Mouse (Mus musculus) limb, embryonic 13.5 days (tissue): ENCODE data around the gene Shroom3. TPM values are rescaled to one million over a fixed set of nuclear protein-coding genes. Genes with fewer than 3 reads are reported as not detected.

ENCODE experiments used
- ATAC-seq: fragments of 200-750 bp; cut with Nextera tagmentation; 2 replicates; pipeline ENCODE4 v1.8.0; 2017; ENCODE audit warnings: low read depth, moderate number of reproducible peaks, moderate TSS enrichment; ENCODE audit not compliant: low FRiP score
- H3K27ac ChIP-seq: fragments of 300-500 bp; sonication (generic); 2 replicates; pipeline ENCODE4 v1.5.1; 2015; ENCODE audit warnings: inconsistent platforms, mild to moderate bottlenecking, moderate library complexity
- H3K27me3 ChIP-seq: fragments of 300-500 bp; sonication (generic); 2 replicates; pipeline ENCODE4 v1.6.1; 2015; ENCODE audit warnings: mild to moderate bottlenecking, inconsistent platforms
- H3K36me3 ChIP-seq: fragments of 300-500 bp; sonication (generic); 2 replicates; pipeline ENCODE4 v1.6.1; 2015; ENCODE audit warnings: inconsistent platforms, mild to moderate bottlenecking, moderate library complexity
- H3K4me1 ChIP-seq: fragments of 300-500 bp; sonication (generic); 2 replicates; pipeline ENCODE4 v1.6.1; 2015; ENCODE audit warnings: inconsistent platforms
- H3K4me2 ChIP-seq: fragments of 300-500 bp; sonication (generic); replicated peaks from 2 replicates; pipeline ENCODE4 v1.6.1; 2015; ENCODE audit warnings: inconsistent platforms, mild to moderate bottlenecking, moderate library complexity
- H3K4me3 ChIP-seq: fragments of 300-500 bp; sonication (generic); 2 replicates; pipeline ENCODE4 v1.5.1; 2015; ENCODE audit warnings: moderate library complexity, mild to moderate bottlenecking, inconsistent platforms
- H3K9ac ChIP-seq: fragments of 300-500 bp; sonication (generic); 2 replicates; pipeline ENCODE4 v1.6.1; 2015; ENCODE audit warnings: mild to moderate bottlenecking, inconsistent platforms
- H3K9me3 ChIP-seq: fragments of 300-500 bp; sonication (generic); 2 replicates; pipeline ENCODE4 v1.6.1; 2016; ENCODE audit warnings: inconsistent platforms
- WGBS: fragments of 180-500 bp; shearing (Covaris S2); methylation state at CpG from one replicate; pipeline ENCODE4 v1.1.7; 2015; 5-methylcytosine and 5-hydroxymethylcytosine counted together
- polyA plus RNA-seq: library from polyadenylated mRNA; unstranded; fragments of >200 nt; fragmentation: Nextera tagmentation; extraction: Ambion mirVana; gene quantifications from 2 replicates; pipeline ENCODE4 v1.2.1, GENCODE M21; 2015

The Shroom3 gene
- polyA plus RNA-seq, 1 experiment from 2014 or later = 3.8 TPM

GRCm38 (mm10) chr5:92953865-92954264 lies 270.6 kb downstream of the Shroom3 start:
- no peaks in the 10 kb centered on the region for H3K27me3 ChIP-seq
- WGBS = 85% methylated on average over 8 of the region's 8 CpGs

GRCm38 (mm10) chr5:92954323-92954722 lies 271.1 kb downstream of the Shroom3 start:
- 39% methylated on average over 10 of the region's 10 CpGs for WGBS

More at GRCm38 (mm10) chr5:92953865-92954264, 270.6 kb downstream of the Shroom3 start:
- Histone ChIP-seq H3K9me3 (no peaks in the 10 kb centered on the region), H3K4me1 (peaks cover 14% of the 10 kb centered on the region), H3K9ac (no peak overlapping the region), H3K4me2 (no peak overlapping the region), H3K36me3 (peaks cover 48% of the 10 kb centered on the region), H3K4me3 (no peak overlapping the region), H3K27ac (no peak overlapping the region)
- ATAC-seq = no peak

GRCm38 (mm10) chr5:92954827-92955475 lies 271.7 kb downstream of the Shroom3 start:
- Histone ChIP-seq H3K4me3 (no peak overlapping the region), H3K36me3 (peaks cover 46% of the 10 kb centered on the region), H3K4me2 (no peak overlapping the region), H3K4me1 (peaks cover 25% of the 10 kb centered on the region), H3K9ac (no peak overlapping the region), H3K27me3 (no peaks in the 10 kb centered on the region), H3K9me3 (no peaks in the 10 kb centered on the region), H3K27ac (no peak overlapping the region)
- 44% methylated on average over 6 of the region's 6 CpGs for WGBS
- ATAC-seq = no peak

More at GRCm38 (mm10) chr5:92954323-92954722, 271.1 kb downstream of the Shroom3 start:
- H3K4me3 ChIP-seq = no peak overlapping the region
- no peak overlapping the region for H3K9ac ChIP-seq
- H3K9me3 ChIP-seq = no peaks in the 10 kb centered on the region
- peaks cover 46% of the 10 kb centered on the region for H3K36me3 ChIP-seq
- H3K27me3 ChIP-seq = no peaks in the 10 kb centered on the region
- ATAC-seq = no peak; the same call in 1 of the 2 replicates
- no peak overlapping the region for H3K27ac ChIP-seq
- peaks cover 19% of the 10 kb centered on the region for H3K4me1 ChIP-seq
- no peak overlapping the region for H3K4me2 ChIP-seq

- Histone ChIP-seq H3K36me3 (peaks cover 26% of the 10 kb centered on the region), H3K27ac (peak overlapping the region; percentile 39; the same call in 1 of the 2 replicates), H3K9ac (peak overlapping the region; percentile 35; the same call in 1 of the 2 replicates), H3K4me1 (peaks cover 33% of the 10 kb centered on the region), H3K9me3 (no peaks in the 10 kb centered on the region), H3K4me2 (no peak overlapping the region), H3K27me3 (no peaks in the 10 kb centered on the region), H3K4me3 (no peak overlapping the region)
- 46% methylated on average over 10 of the region's 10 CpGs for WGBS
- ATAC-seq = peak; percentile 41; the same call in 1 of the 2 replicates
These were observed 276.1 kb downstream of the Shroom3 start for GRCm38 (mm10) chr5:92959287-92959686.

- Histone ChIP-seq H3K36me3 (peaks cover 27% of the 10 kb centered on the region), H3K4me3 (no peak overlapping the region), H3K27ac (peak overlapping the region; percentile 39; the same call in 1 of the 2 replicates), H3K4me2 (no peak overlapping the region), H3K4me1 (peaks cover 33% of the 10 kb centered on the region), H3K9ac (no peak overlapping the region), H3K9me3 (no peaks in the 10 kb centered on the region), H3K27me3 (no peaks in the 10 kb centered on the region)
- ATAC-seq = 0 out of 2 replicates have a peak, but pooled peaks have one; percentile 17
- 50% methylated on average over 9 of the region's 9 CpGs for WGBS
These were observed 276.5 kb downstream of the Shroom3 start for GRCm38 (mm10) chr5:92959708-92960107.

- Histone ChIP-seq H3K36me3 (peaks cover 18% of the 10 kb centered on the region), H3K27ac (no peak overlapping the region), H3K4me1 (peaks cover 38% of the 10 kb centered on the region), H3K27me3 (no peaks in the 10 kb centered on the region), H3K9me3 (no peaks in the 10 kb centered on the region), H3K9ac (no peak overlapping the region), H3K4me3 (no peak overlapping the region), H3K4me2 (no peak overlapping the region)
- no peak for ATAC-seq
- WGBS = 82% methylated on average over 11 of the region's 11 CpGs
These were observed 278.1 kb downstream of the Shroom3 start for GRCm38 (mm10) chr5:92961353-92961752.

- WGBS = 70% methylated on average over 7 of the region's 7 CpGs
- Histone ChIP-seq H3K9me3 (no peaks in the 10 kb centered on the region), H3K9ac (no peak overlapping the region), H3K4me1 (peaks cover 42% of the 10 kb centered on the region), H3K36me3 (peaks cover 18% of the 10 kb centered on the region), H3K27me3 (no peaks in the 10 kb centered on the region), H3K27ac (no peak overlapping the region), H3K4me2 (no peak overlapping the region), H3K4me3 (no peak overlapping the region)
- no peak for ATAC-seq
These were observed 278.6 kb downstream of the Shroom3 start for GRCm38 (mm10) chr5:92961770-92962231.

- Histone ChIP-seq H3K27me3 (no peaks in the 10 kb centered on the region), H3K9me3 (no peaks in the 10 kb centered on the region), H3K27ac (no peak overlapping the region), H3K4me3 (no peak overlapping the region), H3K36me3 (peaks cover 18% of the 10 kb centered on the region), H3K4me2 (no peak overlapping the region), H3K9ac (no peak overlapping the region), H3K4me1 (peaks cover 24% of the 10 kb centered on the region)
- no peak for ATAC-seq
- 85% methylated on average over 13 of the region's 13 CpGs for WGBS
These were observed 281.5 kb downstream of the Shroom3 start for GRCm38 (mm10) chr5:92964691-92965090.

- H3K4me1 ChIP-seq = peaks cover 19% of the 10 kb centered on the region
- no peak overlapping the region for H3K9ac ChIP-seq
- ATAC-seq = no peak
- no peak overlapping the region for H3K4me3 ChIP-seq
- H3K27ac ChIP-seq = no peak overlapping the region
- WGBS = 90% methylated on average over 9 of the region's 9 CpGs
- no peaks in the 10 kb centered on the region for H3K9me3 ChIP-seq
- H3K36me3 ChIP-seq = peaks cover 14% of the 10 kb centered on the region
- no peak overlapping the region for H3K4me2 ChIP-seq
- H3K27me3 ChIP-seq = no peaks in the 10 kb centered on the region
These were observed 283.9 kb downstream of the Shroom3 start for GRCm38 (mm10) chr5:92967143-92967542.

GRCm38 (mm10) chr5:92967906-92968305 lies 284.7 kb downstream of the Shroom3 start:
- WGBS = 93% methylated on average over 3 of the region's 3 CpGs
- H3K4me1 ChIP-seq = peaks cover 19% of the 10 kb centered on the region

GRCm38 (mm10) chr5:92969443-92969842 lies 286.2 kb downstream of the Shroom3 start:
- Histone ChIP-seq H3K4me3 (no peak overlapping the region), H3K27ac (no peak overlapping the region), H3K27me3 (no peaks in the 10 kb centered on the region), H3K4me2 (no peak overlapping the region), H3K36me3 (peaks cover 4% of the 10 kb centered on the region), H3K4me1 (peaks cover 19% of the 10 kb centered on the region), H3K9ac (no peak overlapping the region), H3K9me3 (no peaks in the 10 kb centered on the region)
- no peak for ATAC-seq
- WGBS = 75% methylated on average over 8 of the region's 8 CpGs

More at GRCm38 (mm10) chr5:92967906-92968305, 284.7 kb downstream of the Shroom3 start:
- Histone ChIP-seq H3K9ac (no peak overlapping the region), H3K27me3 (no peaks in the 10 kb centered on the region), H3K4me2 (no peak overlapping the region), H3K27ac (no peak overlapping the region), H3K4me3 (no peak overlapping the region), H3K36me3 (peaks cover 10% of the 10 kb centered on the region), H3K9me3 (no peaks in the 10 kb centered on the region)
- ATAC-seq = no peak

GRCm38 (mm10) chr5:92969926-92970325 lies 286.7 kb downstream of the Shroom3 start:
- Histone ChIP-seq H3K9ac (no peak overlapping the region), H3K4me3 (no peak overlapping the region), H3K27ac (no peak overlapping the region; the same call in 1 of the 2 replicates), H3K27me3 (no peaks in the 10 kb centered on the region), H3K4me1 (peaks cover 19% of the 10 kb centered on the region), H3K9me3 (no peaks in the 10 kb centered on the region), H3K36me3 (no peaks in the 10 kb centered on the region; the same call in 1 of the 2 replicates), H3K4me2 (no peak overlapping the region)
- WGBS = 72% methylated on average over 2 of the region's 2 CpGs
- no peak for ATAC-seq
